Mouse (Mus musculus) liver, embryonic 15.5 days (tissue): Measurements from ENCODE around the gene Atg7. TPM values are rescaled to one million over a fixed set of nuclear protein-coding genes. Genes with fewer than 3 reads are reported as not detected.
"Not testable (repeated sequence)": the region's sequence is repeated elsewhere in the genome, so short reads cannot be mapped to it uniquely, and the experiment has no call there.

Experiments
- ATAC-seq: fragments of 200-750 bp; cut with Nextera tagmentation; 2 replicates; pipeline ENCODE4 v1.8.0; 2017; ENCODE audit warnings: moderate number of reproducible peaks, mild to moderate bottlenecking, moderate library complexity; ENCODE audit not compliant: insufficient read depth
- H3K27ac ChIP-seq: fragments of 300-500 bp; sonication (generic); replicated peaks from 2 replicates; pipeline ENCODE4 v1.5.1; 2015; ENCODE audit warnings: mild to moderate bottlenecking, inconsistent platforms
- H3K27me3 ChIP-seq: fragments of 300-500 bp; sonication (generic); 2 replicates; pipeline ENCODE4 v1.6.1; 2015; ENCODE audit warnings: mild to moderate bottlenecking, inconsistent platforms
- H3K36me3 ChIP-seq: fragments of 300-500 bp; sonication (generic); replicated peaks from 2 replicates; pipeline ENCODE4 v1.6.1; 2015; ENCODE audit warnings: moderate library complexity, mild to moderate bottlenecking, inconsistent platforms
- H3K4me1 ChIP-seq: fragments of 300-500 bp; sonication (generic); replicated peaks from 2 replicates; pipeline ENCODE4 v1.6.1; 2015; ENCODE audit warnings: inconsistent platforms
- H3K4me2 ChIP-seq: fragments of 300-500 bp; sonication (generic); 2 replicates; pipeline ENCODE4 v1.6.1; 2015; ENCODE audit warnings: moderate library complexity, mild to moderate bottlenecking, inconsistent platforms
- H3K4me3 ChIP-seq: fragments of 300-500 bp; sonication (generic); replicated peaks from 2 replicates; pipeline ENCODE4 v1.5.1; 2015; ENCODE audit warnings: mild to moderate bottlenecking, inconsistent platforms
- H3K9ac ChIP-seq: fragments of 300-500 bp; sonication (generic); 2 replicates; pipeline ENCODE4 v1.6.1; 2015; ENCODE audit warnings: moderate library complexity, mild to moderate bottlenecking, inconsistent platforms
- H3K9me3 ChIP-seq: fragments of 300-500 bp; sonication (generic); replicated peaks from 2 replicates; pipeline ENCODE4 v1.6.1; 2016; ENCODE audit warnings: inconsistent platforms
- WGBS: fragments of 180-500 bp; shearing (Covaris S2); methylation state at CpG from one replicate; pipeline ENCODE4 v1.1.7; 2015; ENCODE audit warnings: mixed read lengths; ENCODE audit not compliant: insufficient replicate concordance; 5-methylcytosine and 5-hydroxymethylcytosine counted together
- polyA plus RNA-seq: library from polyadenylated mRNA; unstranded; fragments of >200 nt; fragmentation: Nextera tagmentation; extraction: Ambion mirVana; gene quantifications from 2 replicates; pipeline ENCODE4 v1.2.1, GENCODE M21; 2015

Atg7 gene
- polyA plus RNA-seq = 12.5 and 13.5 TPM in 2 replicates

- WGBS = under 1% methylated on average over 38 of the region's 38 CpGs
- H3K4me2 ChIP-seq = peak within 1 kb of the TSS; percentile 86
- ATAC-seq = peak; percentile 82
- H3K36me3 ChIP-seq = no peaks in the 10 kb centered on the region
- H3K4me3 ChIP-seq = peak within 1 kb of the TSS; percentile 72
- peak within 1 kb of the TSS; percentile 69 for H3K9ac ChIP-seq
- no peaks in the 10 kb centered on the region for H3K9me3 ChIP-seq
- H3K4me1 ChIP-seq = peaks cover 21% of the 10 kb centered on the region
- H3K27me3 ChIP-seq = peaks cover 11% of the 10 kb centered on the region; the same call in 1 of the 2 replicates
- H3K27ac ChIP-seq = peak within 1 kb of the TSS; percentile 68
Observed at GRCm38 (mm10) chr6:114642601-114643528, at the start of gene Atg7. TSS of gene Atg7 (plus strand) at chr6:114643097.

- not testable (repeated sequence) for H3K9me3 ChIP-seq, H3K27me3 ChIP-seq, H3K27ac ChIP-seq, H3K4me3 ChIP-seq, ATAC-seq, H3K4me1 ChIP-seq, H3K4me2 ChIP-seq, H3K9ac ChIP-seq, H3K36me3 ChIP-seq
- 6% methylated on average over 6 of the region's 17 CpGs for WGBS
Observed at GRCm38 (mm10) chr6:114614076-114614475, 28.8 kb upstream of the Atg7 start.

- H3K27ac ChIP-seq, H3K9ac ChIP-seq, ATAC-seq, H3K27me3 ChIP-seq, H3K9me3 ChIP-seq, H3K36me3 ChIP-seq, H3K4me2 ChIP-seq, H3K4me1 ChIP-seq, H3K4me3 ChIP-seq: not testable (repeated sequence)
- WGBS = no CpG with 5 or more reads among the region's 14 CpGs
Observed at GRCm38 (mm10) chr6:114633886-114634285, 9.0 kb upstream of the Atg7 start.

- Histone ChIP-seq H3K27ac (peak overlapping the region; percentile 68), H3K4me2 (peak overlapping the region; percentile 86), H3K9ac (peak overlapping the region; percentile 69), H3K4me1 (peaks cover 21% of the 10 kb centered on the region), H3K4me3 (peak overlapping the region; percentile 72), H3K9me3 (no peaks in the 10 kb centered on the region), H3K36me3 (no peaks in the 10 kb centered on the region), H3K27me3 (peaks cover 11% of the 10 kb centered on the region; the same call in 1 of the 2 replicates)
- WGBS = 35% methylated on average over 8 of the region's 8 CpGs
- ATAC-seq = no peak
Observed at GRCm38 (mm10) chr6:114643716-114644115, 819 bp downstream of the Atg7 start.

- Histone ChIP-seq H3K4me3 (0 out of 2 replicates have a peak overlapping the region, but pooled peaks have one; percentile 72), H3K27ac (no peak overlapping the region; the same call in 1 of the 2 replicates), H3K9ac (no peak overlapping the region), H3K27me3 (peaks cover 10% of the 10 kb centered on the region; the same call in 1 of the 2 replicates), H3K9me3 (no peaks in the 10 kb centered on the region), H3K36me3 (no peaks in the 10 kb centered on the region), H3K4me2 (peak overlapping the region; percentile 86), H3K4me1 (peaks cover 21% of the 10 kb centered on the region)
- 60% methylated on average over 1 of the region's 1 CpGs for WGBS
- ATAC-seq = no peak
Observed at GRCm38 (mm10) chr6:114644531-114644930, 1.6 kb downstream of the Atg7 start.

- 85% methylated on average over 1 of the region's 1 CpGs for WGBS
- no peak overlapping the region for H3K4me3 ChIP-seq
- no peak overlapping the region for H3K27ac ChIP-seq
- no peaks in the 10 kb centered on the region for H3K36me3 ChIP-seq
- H3K4me2 ChIP-seq = no peak overlapping the region
- H3K9ac ChIP-seq = no peak overlapping the region
- H3K27me3 ChIP-seq = 0 out of 2 replicates have a peak, but pooled peaks cover under 1% of the 10 kb centered on the region
- H3K4me1 ChIP-seq = peaks cover 21% of the 10 kb centered on the region
- ATAC-seq = no peak
- H3K9me3 ChIP-seq = no peaks in the 10 kb centered on the region
Observed at GRCm38 (mm10) chr6:114646201-114646600, 3.3 kb downstream of the Atg7 start.

GRCm38 (mm10) chr6:114647011-114647410 is 4.1 kb downstream of the Atg7 start:
- H3K4me3 ChIP-seq = no peak overlapping the region
- H3K36me3 ChIP-seq = no peaks in the 10 kb centered on the region
- H3K4me2 ChIP-seq = no peak overlapping the region
- no peaks in the 10 kb centered on the region for H3K9me3 ChIP-seq
- no peak overlapping the region for H3K27ac ChIP-seq
- no peak overlapping the region for H3K9ac ChIP-seq
- peaks cover 21% of the 10 kb centered on the region for H3K4me1 ChIP-seq
- ATAC-seq = no peak
- no peaks in the 10 kb centered on the region for H3K27me3 ChIP-seq
- 59% methylated on average over 6 of the region's 6 CpGs for whole genome bisulfite sequencing

- no peak for ATAC-seq
- Histone ChIP-seq H3K9me3 (no peaks in the 10 kb centered on the region), H3K4me3 (no peak overlapping the region), H3K36me3 (no peaks in the 10 kb centered on the region), H3K9ac (no peak overlapping the region), H3K27ac (peak overlapping the region; percentile 30), H3K27me3 (no peaks in the 10 kb centered on the region), H3K4me1 (peaks cover 19% of the 10 kb centered on the region), H3K4me2 (0 out of 2 replicates have a peak overlapping the region, but pooled peaks have one; percentile 3)
- WGBS = 57% methylated on average over 4 of the region's 4 CpGs
Observed at GRCm38 (mm10) chr6:114648352-114649030, 5.6 kb downstream of the Atg7 start.

GRCm38 (mm10) chr6:114652209-114652608 is 9.3 kb downstream of the Atg7 start:
- H3K27ac ChIP-seq = no peak overlapping the region
- no peak overlapping the region for H3K9ac ChIP-seq
- H3K9me3 ChIP-seq = no peaks in the 10 kb centered on the region
- H3K27me3 ChIP-seq = no peaks in the 10 kb centered on the region
- H3K4me2 ChIP-seq = no peak overlapping the region
- ATAC-seq = no peak
- H3K4me1 ChIP-seq = peaks cover 5% of the 10 kb centered on the region; the same call in 1 of the 2 replicates
- H3K4me3 ChIP-seq = no peak overlapping the region
- WGBS = 68% methylated on average over 3 of the region's 3 CpGs
- no peaks in the 10 kb centered on the region for H3K36me3 ChIP-seq

- Histone ChIP-seq H3K4me3 (no peak overlapping the region), H3K27me3 (no peaks in the 10 kb centered on the region)
Observed at GRCm38 (mm10) chr6:114656826-114657600, 14.1 kb downstream of the Atg7 start.

More at GRCm38 (mm10) chr6:114656826-114657600, 14.1 kb downstream of the Atg7 start:
- no peaks in the 10 kb centered on the region for H3K9me3 ChIP-seq
- 78% methylated on average over 7 of the region's 7 CpGs for WGBS
- no peaks in the 10 kb centered on the region for H3K36me3 ChIP-seq
- H3K4me1 ChIP-seq = peaks cover 44% of the 10 kb centered on the region
- H3K27ac ChIP-seq = no peak overlapping the region
- H3K9ac ChIP-seq = no peak overlapping the region
- no peak overlapping the region for H3K4me2 ChIP-seq
- no peak for ATAC-seq
